Mouse (Mus musculus): ENCODE results near the gene 1700029F12Rik.

- TF ChIP-seq POLR2A (IDR thresholded peaks at IDR 0.05; ENCODE audit: low read depth, low read length) (no peak), CTCF (IDR thresholded peaks at IDR 0.05; ENCODE audit: extremely low read depth, insufficient read length, insufficient replicate concordance, low read depth, low read length) (no peak)
Measured at GRCm38 (mm10) chr13:97067691-97068090, 33.5 kb upstream of the 1700029F12Rik start.

All from small intestine, adult 2 months (tissue).